14 mouse cellular contexts compared by ENCODE assay signal in genomic region chr19:44544372-44544771, GRCm38 (mm10). TPM values are rescaled to one million over a fixed set of nuclear protein-coding genes. Genes with fewer than 3 reads are reported as not detected.
DNase-seq lines count a peak whose midpoint lies in the region; ATAC-seq and TF ChIP-seq lines count a peak whose summit lies in the region.
"Had no signal": no experiment of that assay in that cellular context is flagged by ENCODE, and none has a peak within 500 bp of the region (broad histone marks: within the 10 kb centered on the region; RNA-seq: fewer than 3 reads in every experiment).

No protein-coding gene starts in this region.

- intact Hi-C loops in heart, postnatal 10 days (cut with DNase I): loop anchor here (5.0 kb wide), 1 partner anchor 72 kb away; no protein-coding TSS in a partner anchor

- peaks cover 6% of the 10 kb centered on the region; the same call in 1 of the 2 replicates for H3K4me1 ChIP-seq in kidney, embryonic 14.5 days (ENCODE audit: control insufficient read depth, insufficient read depth, low read length)
- peaks cover 9% of the 10 kb centered on the region; the same call in 1 of the 2 replicates for H3K4me1 ChIP-seq in kidney, embryonic 16.5 days (ENCODE audit: insufficient read depth, low read length)
- H3K4me1 ChIP-seq in intestine, postnatal 0 days (replicated peaks; ENCODE audit: control insufficient read depth, insufficient read depth, low read length): peaks cover 7% of the 10 kb centered on the region; the same call in 1 of the 2 replicates
- no peaks in the 10 kb centered on the region for H3K4me1 ChIP-seq in kidney, adult 2 months (ENCODE audit: control insufficient read depth, insufficient read depth, low read length)
- H3K4me1 ChIP-seq in midbrain, postnatal 0 days (ENCODE audit: insufficient read depth, low read length): no peaks in the 10 kb centered on the region

- TF ChIP-seq POLR2A in kidney, adult 2 months (IDR thresholded peaks at IDR 0.05; ENCODE audit: low read depth, low read length): no peak

- peaks cover 6% of the 10 kb centered on the region; the same call in 1 of the 2 replicates for H3K9me3 ChIP-seq in kidney, embryonic 14.5 days (ENCODE audit: control insufficient read depth, low read length)
- H3K9me3 ChIP-seq in kidney, embryonic 16.5 days (ENCODE audit: low read length): peaks cover 6% of the 10 kb centered on the region; the same call in 1 of the 2 replicates
- peaks cover 9% of the 10 kb centered on the region; the same call in 1 of the 2 replicates for H3K9me3 ChIP-seq in intestine, postnatal 0 days (ENCODE audit: control insufficient read depth)
- no peaks in the 10 kb centered on the region for H3K9me3 ChIP-seq in midbrain, postnatal 0 days (ENCODE audit: low read length)

- peak; percentile 93 for DNase-seq in heart, adult 11 months
- DNase-seq in heart, postnatal 10 days: no peak
- no peak for DNase-seq in kidney, adult 2 months
- no peak for DNase-seq in midbrain, postnatal 0 days (ENCODE audit: low spot score)
- DNase-seq: gastrocnemius, postnatal 25 days had no signal

- H3K27ac ChIP-seq in kidney, embryonic 14.5 days (ENCODE audit: low read depth, low read length): no peak overlapping the region
- H3K27ac ChIP-seq in kidney, embryonic 16.5 days (ENCODE audit: low read length): no peak overlapping the region
- no peak overlapping the region for H3K27ac ChIP-seq in intestine, postnatal 0 days (ENCODE audit: low read depth, low read length)
- no peak overlapping the region for H3K27ac ChIP-seq in kidney, adult 2 months (ENCODE audit: insufficient read depth, low read depth, low read length)
- H3K27ac ChIP-seq in midbrain, postnatal 0 days (ENCODE audit: low read depth, low read length): no peak overlapping the region
- H3K27ac ChIP-seq: hindbrain, embryonic 15.5 days had no signal

- TF ChIP-seq CTCF in intestine, postnatal 0 days (IDR thresholded peaks at IDR 0.05; ENCODE audit: low read depth): no peak
- TF ChIP-seq CTCF in kidney, adult 2 months (conservative IDR thresholded peaks at IDR 0.05; ENCODE audit: insufficient read depth, insufficient read length, low read depth, low read length): no peak
- TF ChIP-seq CTCF in midbrain, postnatal 0 days (IDR thresholded peaks at IDR 0.05): no peak

- no peaks in the 10 kb centered on the region for H3K27me3 ChIP-seq in kidney, embryonic 14.5 days (ENCODE audit: control insufficient read depth, insufficient read depth, low read length)
- no peaks in the 10 kb centered on the region for H3K27me3 ChIP-seq in kidney, embryonic 16.5 days (ENCODE audit: insufficient read depth, low read length)
- no peaks in the 10 kb centered on the region; the same call in 1 of the 2 replicates for H3K27me3 ChIP-seq in intestine, postnatal 0 days (replicated peaks; ENCODE audit: control insufficient read depth, insufficient read depth, low read length)
- H3K27me3 ChIP-seq in kidney, adult 2 months (replicated peaks; ENCODE audit: control insufficient read depth, insufficient read depth, low read length): no peaks in the 10 kb centered on the region
- H3K27me3 ChIP-seq in midbrain, postnatal 0 days (ENCODE audit: insufficient read depth, low read length): peaks cover 16% of the 10 kb centered on the region; the same call in 1 of the 2 replicates

- no peak overlapping the region for H3K9ac ChIP-seq in kidney, embryonic 14.5 days (ENCODE audit: low read depth, low read length)
- H3K9ac ChIP-seq in kidney, embryonic 16.5 days (replicated peaks; ENCODE audit: low read length): no peak overlapping the region
- no peak overlapping the region for H3K9ac ChIP-seq in intestine, postnatal 0 days (ENCODE audit: low read depth, low read length)
- no peak overlapping the region for H3K9ac ChIP-seq in midbrain, postnatal 0 days (replicated peaks; ENCODE audit: low read length, poor library complexity, severe bottlenecking)
- H3K9ac ChIP-seq: hindbrain, embryonic 15.5 days had no signal

- peak; percentile 17; the same call in 1 of the 2 replicates for ATAC-seq in kidney, embryonic 14.5 days (ENCODE audit: low FRiP score, low TSS enrichment)
- ATAC-seq in kidney, embryonic 16.5 days (ENCODE audit: low FRiP score, low TSS enrichment): no peak
- no peak for ATAC-seq in intestine, postnatal 0 days
- 0 out of 2 replicates have a peak, but pooled peaks have one; percentile 22 for ATAC-seq in monocyte, adult 5-6 weeks (replicated peaks; ENCODE audit: insufficient number of reproducible peaks, low FRiP score, low TSS enrichment, poor library complexity, severe bottlenecking)
- no peak for ATAC-seq in midbrain, postnatal 0 days (ENCODE audit: low FRiP score)

- peaks cover 12% of the 10 kb centered on the region; the same call in 1 of the 2 replicates for H3K36me3 ChIP-seq in kidney, embryonic 14.5 days (ENCODE audit: control insufficient read depth, insufficient read depth, low read length)
- peaks cover 11% of the 10 kb centered on the region for H3K36me3 ChIP-seq in kidney, embryonic 16.5 days (ENCODE audit: insufficient read depth, low read length)
- H3K36me3 ChIP-seq in intestine, postnatal 0 days (ENCODE audit: control insufficient read depth, insufficient read depth): peaks cover 14% of the 10 kb centered on the region
- H3K36me3 ChIP-seq in kidney, adult 2 months (ENCODE audit: control insufficient read depth, insufficient read depth, low read length): no peaks in the 10 kb centered on the region; the same call in 1 of the 2 replicates
- peaks cover 8% of the 10 kb centered on the region; the same call in 1 of the 2 replicates for H3K36me3 ChIP-seq in midbrain, postnatal 0 days (ENCODE audit: insufficient read depth, low read length)

- no peak overlapping the region for H3K4me3 ChIP-seq in kidney, embryonic 14.5 days (ENCODE audit: low read length)
- no peak overlapping the region for H3K4me3 ChIP-seq in kidney, embryonic 16.5 days (ENCODE audit: low read length)
- H3K4me3 ChIP-seq in intestine, postnatal 0 days (ENCODE audit: low read depth, low read length): no peak overlapping the region
- H3K4me3 ChIP-seq in kidney, adult 2 months (ENCODE audit: insufficient read depth, low read depth, low read length): no peak overlapping the region
- H3K4me3 ChIP-seq in midbrain, postnatal 0 days (ENCODE audit: low read depth, low read length): no peak overlapping the region
- H3K4me3 ChIP-seq: myocyte had no signal

- no peak overlapping the region for H3K4me2 ChIP-seq in kidney, embryonic 14.5 days (replicated peaks; ENCODE audit: low read depth, low read length)
- no peak overlapping the region for H3K4me2 ChIP-seq in kidney, embryonic 16.5 days (replicated peaks; ENCODE audit: low read depth, low read length)
- peak overlapping the region; percentile 85; the same call in 1 of the 2 replicates for H3K4me2 ChIP-seq in intestine, postnatal 0 days (replicated peaks; ENCODE audit: low read depth)
- H3K4me2 ChIP-seq in midbrain, postnatal 0 days (ENCODE audit: low read depth, low read length, poor library complexity, severe bottlenecking): no peak overlapping the region

- 68% methylated on average over 10 of the region's 10 CpGs for WGBS in kidney, embryonic 14.5 days
- 66% methylated on average over 10 of the region's 10 CpGs for WGBS in kidney, embryonic 16.5 days
- 61% methylated on average over 10 of the region's 10 CpGs for WGBS in intestine, postnatal 0 days
- 74% methylated on average over 10 of the region's 10 CpGs for WGBS in kidney, adult 2 months
- WGBS in midbrain, postnatal 0 days: 50% methylated on average over 10 of the region's 10 CpGs

RNA-seq across cellular contexts. Expression of gene Sec31b, which starts 1.3 kb away (rescaled TPM):
- total RNA-seq in heart, postnatal 10 days (2021): 1 to 10 TPM; 4.5 to 4.7 TPM
- 0.76 and 0.87 TPM in 2 replicates for polyA plus RNA-seq in kidney, embryonic 14.5 days (2014; fragmentation: Nextera tagmentation; extraction: Ambion mirVana)
- 1.3 and 1.9 TPM in 2 replicates for polyA plus RNA-seq in kidney, embryonic 16.5 days (2015; fragmentation: Nextera tagmentation; extraction: Ambion mirVana)
- 0.12 and 0.33 TPM in 2 replicates for polyA plus RNA-seq in intestine, postnatal 0 days (2015; fragmentation: Nextera tagmentation; extraction: Ambion mirVana)
- 1.4 to 2.1 TPM (median 1.8 TPM) in 3 replicates for total RNA-seq in monocyte, adult 5-6 weeks (2017)
- polyA plus RNA-seq in kidney, adult 2 months (2012; rRNA removed): 5.3 and 6.8 TPM in 2 replicates
- 0.11 and 0.38 TPM in 2 replicates for total RNA-seq in midbrain, postnatal 0 days (2014; rRNA removed)
- 0.13 and 0.26 TPM in 2 replicates for polyA plus RNA-seq in midbrain, postnatal 0 days (2015; fragmentation: Nextera tagmentation; extraction: Ambion mirVana)

RNA-seq across cellular contexts. Expression of gene Gm20538, which starts 8.3 kb away (rescaled TPM):
- total RNA-seq in heart, postnatal 10 days (2021): not detected
- polyA plus RNA-seq in kidney, embryonic 14.5 days (2014; fragmentation: Nextera tagmentation; extraction: Ambion mirVana): not detected in 2 replicates
- 1.2 TPM in 1 of 2 replicates, not detected in the other for polyA plus RNA-seq in kidney, embryonic 16.5 days (2015; fragmentation: Nextera tagmentation; extraction: Ambion mirVana)
- polyA plus RNA-seq in intestine, postnatal 0 days (2015; fragmentation: Nextera tagmentation; extraction: Ambion mirVana): not detected in 2 replicates
- not detected in 3 replicates for total RNA-seq in monocyte, adult 5-6 weeks (2017)
- polyA plus RNA-seq in kidney, adult 2 months (2012; rRNA removed): not detected in 2 replicates
- not detected in 2 replicates for total RNA-seq in midbrain, postnatal 0 days (2014; rRNA removed)
- not detected in 2 replicates for polyA plus RNA-seq in midbrain, postnatal 0 days (2015; fragmentation: Nextera tagmentation; extraction: Ambion mirVana)
- total RNA-seq: gastrocnemius, postnatal 25 days; layer of hippocampus, postnatal 10 days; left cerebral cortex, postnatal 14 days had no signal
- polyA plus RNA-seq: hindbrain, embryonic 15.5 days; lung, embryonic 16.5 days; myocyte had no signal

RNA-seq across cellular contexts. Expression of gene Ndufb8, which starts 10.9 kb away (rescaled TPM):
- 1,000 to 10,000 TPM; 1,469 to 1,488 TPM for total RNA-seq in heart, postnatal 10 days (2021)
- polyA plus RNA-seq in kidney, embryonic 14.5 days (2014; fragmentation: Nextera tagmentation; extraction: Ambion mirVana): 579 and 700 TPM in 2 replicates
- polyA plus RNA-seq in kidney, embryonic 16.5 days (2015; fragmentation: Nextera tagmentation; extraction: Ambion mirVana): 632 and 676 TPM in 2 replicates
- polyA plus RNA-seq in intestine, postnatal 0 days (2015; fragmentation: Nextera tagmentation; extraction: Ambion mirVana): 681 and 717 TPM in 2 replicates
- 117 to 199 TPM (median 156 TPM) in 3 replicates for total RNA-seq in monocyte, adult 5-6 weeks (2017)
- polyA plus RNA-seq in kidney, adult 2 months (2012; rRNA removed): 1,573 and 1,885 TPM in 2 replicates
- 387 and 560 TPM in 2 replicates for total RNA-seq in midbrain, postnatal 0 days (2014; rRNA removed)
- 841 and 914 TPM in 2 replicates for polyA plus RNA-seq in midbrain, postnatal 0 days (2015; fragmentation: Nextera tagmentation; extraction: Ambion mirVana)

RNA-seq across cellular contexts. Expression of gene Hif1an, which starts 18.3 kb away (rescaled TPM):
- 10 to 100 TPM; 45.6 to 54.0 TPM for total RNA-seq in heart, postnatal 10 days (2021)
- 20.6 and 28.0 TPM in 2 replicates for polyA plus RNA-seq in kidney, embryonic 14.5 days (2014; fragmentation: Nextera tagmentation; extraction: Ambion mirVana)
- 32.8 and 34.2 TPM in 2 replicates for polyA plus RNA-seq in kidney, embryonic 16.5 days (2015; fragmentation: Nextera tagmentation; extraction: Ambion mirVana)
- polyA plus RNA-seq in intestine, postnatal 0 days (2015; fragmentation: Nextera tagmentation; extraction: Ambion mirVana): 15.6 and 17.7 TPM in 2 replicates
- 13.0 to 27.7 TPM (median 26.6 TPM) in 3 replicates for total RNA-seq in monocyte, adult 5-6 weeks (2017)
- polyA plus RNA-seq in kidney, adult 2 months (2012; rRNA removed): 16.4 and 17.0 TPM in 2 replicates
- 9.3 and 12.2 TPM in 2 replicates for total RNA-seq in midbrain, postnatal 0 days (2014; rRNA removed)
- polyA plus RNA-seq in midbrain, postnatal 0 days (2015; fragmentation: Nextera tagmentation; extraction: Ambion mirVana): 15.8 and 18.1 TPM in 2 replicates

RNA-seq across cellular contexts. Expression of gene Wnt8b, which starts 51.1 kb away (rescaled TPM):
- total RNA-seq in heart, postnatal 10 days (2021): not detected
- 3.5 and 4.5 TPM in 2 replicates for polyA plus RNA-seq in kidney, embryonic 14.5 days (2014; fragmentation: Nextera tagmentation; extraction: Ambion mirVana)
- 2.6 and 2.8 TPM in 2 replicates for polyA plus RNA-seq in kidney, embryonic 16.5 days (2015; fragmentation: Nextera tagmentation; extraction: Ambion mirVana)
- not detected in 2 replicates for polyA plus RNA-seq in intestine, postnatal 0 days (2015; fragmentation: Nextera tagmentation; extraction: Ambion mirVana)
- total RNA-seq in monocyte, adult 5-6 weeks (2017): not detected in 3 replicates
- polyA plus RNA-seq in kidney, adult 2 months (2012; rRNA removed): 0.11 and 0.14 TPM in 2 replicates
- 0.05 TPM in 1 of 2 replicates, not detected in the other for total RNA-seq in midbrain, postnatal 0 days (2014; rRNA removed)
- polyA plus RNA-seq in midbrain, postnatal 0 days (2015; fragmentation: Nextera tagmentation; extraction: Ambion mirVana): 0.44 and 1.0 TPM in 2 replicates
- total RNA-seq: gastrocnemius, postnatal 25 days; left cerebral cortex, postnatal 14 days had no signal
- polyA plus RNA-seq: lung, embryonic 16.5 days; myocyte had no signal

Comparison
In these comparisons a context has a peak if more than half of its experiments do, and no peak if none do; other contexts are left out.
1. ATAC-seq: peak in kidney, embryonic 14.5 days (single experiment) and monocyte, adult 5-6 weeks (single experiment); none in kidney, embryonic 16.5 days (single experiment), intestine, postnatal 0 days (single experiment) and midbrain, postnatal 0 days (single experiment).